Mouse (Mus musculus) spleen, postnatal 14 days (tissue): ENCODE results near the gene Actrt3.
"Not testable (repeated sequence)": the region's sequence is repeated elsewhere in the genome, so short reads cannot be mapped to it uniquely, and the experiment has no call there.

ENCODE experiments used
- DNase-seq, 2 experiments: peaks; one replicate each; pipeline ENCODE4 v3.0.0; 2021 to 2022; ENCODE audit warnings: low spot score in 2 of 2

Gene Actrt3

DNA sequence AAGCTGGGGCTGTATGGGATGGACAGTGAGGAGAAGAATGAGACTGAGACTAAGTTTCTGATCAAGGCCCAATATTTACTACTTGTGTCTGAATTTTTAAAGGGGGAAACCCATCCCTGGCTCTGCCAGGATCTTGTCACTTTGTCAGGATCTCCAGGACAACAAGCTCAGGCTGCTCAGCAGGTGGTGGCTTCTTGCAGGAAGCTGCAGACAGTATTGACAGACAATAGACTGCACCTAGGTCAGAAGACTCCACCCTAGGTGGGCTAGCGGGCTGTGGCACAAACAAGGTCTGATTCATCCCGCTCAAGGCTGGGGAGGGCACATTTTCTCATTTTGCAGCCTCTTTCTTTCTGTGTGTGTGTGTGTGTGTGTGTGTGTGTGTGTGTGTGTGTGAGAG is 26.2 kb downstream of the Actrt3 start:
- no peak for DNase-seq

DNA sequence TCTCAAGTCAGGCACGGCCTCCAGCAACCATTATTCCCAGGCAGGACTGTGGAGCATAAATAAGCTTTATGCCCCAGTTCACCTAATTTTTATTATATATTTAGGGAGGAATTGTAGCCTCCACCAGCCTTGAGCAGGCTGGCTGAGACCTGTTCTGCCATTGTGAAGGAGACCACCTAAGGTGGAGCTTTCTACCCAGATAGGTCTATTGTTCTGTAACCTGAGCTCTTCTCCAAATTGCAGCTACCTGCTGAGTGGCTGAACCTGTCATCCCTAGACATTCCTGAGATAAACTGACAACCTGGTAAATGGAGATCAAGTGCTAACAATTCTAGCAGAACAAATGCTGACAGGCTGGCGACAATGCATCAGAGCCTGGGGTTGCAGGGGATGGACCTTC is 33.4 kb downstream of the Actrt3 start:
- DNase-seq, result not testable (repeated sequence)

DNA sequence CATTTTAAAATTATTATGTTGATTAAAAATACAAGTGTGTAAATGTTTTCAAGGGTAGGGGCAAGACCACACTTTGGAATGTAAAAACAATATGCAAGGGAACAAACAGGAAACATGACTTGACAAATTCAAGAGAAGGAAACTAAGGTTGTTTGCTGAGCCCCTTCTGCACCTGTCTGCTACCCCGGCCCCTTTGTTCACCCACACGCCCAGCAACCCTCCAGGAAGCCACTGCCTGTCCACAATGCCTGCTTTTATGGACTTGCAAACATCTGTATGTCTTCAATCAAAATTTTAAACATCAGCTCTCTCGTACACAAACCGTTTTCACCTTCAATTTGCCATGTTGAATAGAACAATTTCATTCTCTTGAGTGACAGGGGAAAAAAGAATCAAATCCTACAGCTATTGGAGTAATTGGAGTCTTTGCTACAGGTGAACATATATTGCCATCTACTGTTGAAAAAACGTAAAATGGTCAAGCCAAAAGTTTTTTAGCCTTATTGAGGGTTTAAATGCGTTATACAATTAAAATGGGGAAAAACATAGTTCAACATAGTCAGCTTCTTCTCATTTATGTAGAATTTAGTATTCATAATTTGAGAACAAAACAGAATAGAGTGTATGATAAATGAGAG is 38.9 kb downstream of the Actrt3 start:
- DNase-seq, result no peak

DNA sequence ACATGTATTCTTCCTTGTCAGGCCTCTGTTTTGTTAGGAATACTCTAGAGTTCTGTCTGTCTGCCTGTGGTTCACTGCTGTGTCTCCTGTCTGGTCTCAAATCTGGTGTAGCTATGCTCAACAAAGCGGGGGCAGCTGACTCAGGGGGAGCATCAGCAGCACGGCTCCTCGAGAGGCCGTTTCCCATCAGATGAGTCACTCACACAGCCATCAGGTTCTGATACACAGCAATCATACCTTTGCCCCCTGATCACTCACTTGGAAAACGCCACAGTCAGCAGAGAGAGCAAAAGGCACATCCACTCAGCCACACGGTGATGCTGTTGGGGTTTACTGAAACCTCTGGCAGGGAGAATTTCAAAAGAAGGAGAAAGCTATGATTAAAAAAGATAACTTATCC is 46.0 kb downstream of the Actrt3 start:
- no peak for DNase-seq

DNA sequence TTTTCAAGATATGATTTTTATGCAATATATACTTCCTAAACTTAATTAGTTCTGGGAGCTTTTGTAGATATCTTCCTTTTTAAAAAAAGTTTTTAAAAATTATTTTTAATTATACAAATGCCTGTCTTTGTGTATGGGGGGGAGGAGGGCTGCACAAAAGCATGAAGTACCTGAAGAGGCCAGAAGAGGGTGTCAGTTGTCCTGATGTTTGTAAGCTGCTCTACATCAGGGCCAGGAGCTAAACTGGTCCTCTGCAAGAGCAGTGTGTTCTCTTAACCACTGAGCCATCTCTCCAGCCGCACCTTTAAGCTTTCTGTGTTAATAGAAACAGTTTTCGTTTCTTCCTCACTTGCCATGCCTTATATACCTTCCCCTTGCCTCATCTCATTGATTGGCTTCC is 49.5 kb downstream of the Actrt3 start:
- DNase-seq, result no peak

DNA sequence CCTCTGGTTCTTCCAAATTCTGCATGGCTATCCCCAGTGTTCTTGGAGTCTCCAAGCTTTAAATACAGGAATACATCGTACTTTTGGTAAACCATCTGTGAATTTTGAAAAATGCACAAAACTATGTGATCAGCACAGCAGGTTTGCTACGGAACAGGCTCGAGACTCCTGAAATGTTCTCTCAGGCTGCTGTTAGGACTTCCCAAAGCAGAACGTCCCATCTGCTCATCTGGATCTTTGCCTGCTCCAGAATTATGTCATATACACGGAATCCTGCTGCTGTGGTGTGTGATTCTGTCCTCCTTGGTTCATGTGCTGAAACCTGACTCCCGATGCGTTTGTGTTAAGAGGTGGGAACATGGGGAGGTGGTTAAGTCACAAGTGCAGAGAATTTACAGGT is 50.8 kb downstream of the Actrt3 start:
- no peak for DNase-seq

DNA sequence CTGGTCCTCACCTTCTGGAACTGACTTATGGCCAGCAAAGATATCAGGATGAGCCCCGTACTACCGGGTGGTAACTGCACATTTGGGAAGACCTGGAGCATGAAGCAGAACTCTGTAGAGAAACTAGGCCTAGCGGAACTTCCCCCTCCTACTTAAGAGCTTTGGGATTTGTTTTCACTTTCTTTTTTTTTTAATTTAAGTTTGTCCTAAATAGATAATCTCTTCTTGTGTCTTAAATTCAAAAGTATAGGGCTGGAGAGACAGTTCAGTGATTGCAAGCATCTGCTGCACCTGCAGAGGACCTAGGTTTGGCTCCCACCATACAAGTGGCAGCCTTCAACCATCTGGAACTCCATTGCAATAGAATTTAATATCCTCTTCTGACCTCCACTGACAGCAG is 51.8 kb downstream of the Actrt3 start, which contains the start of gene Mecom:
Mecom (minus strand) TSS at position 101 of the 400 bp plus-strand sequence.
- DNase-seq, result no peak
